Mouse (Mus musculus) kidney, postnatal 0 days (tissue): Measurements from ENCODE around the gene Clca3b. TPM values are rescaled to one million over a fixed set of nuclear protein-coding genes. Genes with fewer than 3 reads are reported as not detected.
A peak's percentile ranks its signal among the peaks of the same experiment; 100 is the strongest.
"Not testable (repeated sequence)": the region's sequence is repeated elsewhere in the genome, so short reads cannot be mapped to it uniquely, and the experiment has no call there.

Experiments
- ATAC-seq: fragments of 200-750 bp; cut with Nextera tagmentation; replicated peaks from 2 replicates; pipeline ENCODE4 v1.8.0; 2017; ENCODE audit warnings: low read depth, moderate number of reproducible peaks, moderate TSS enrichment, moderate library complexity; ENCODE audit not compliant: low FRiP score
- DNase-seq: peaks from one replicate; pipeline ENCODE4 v3.0.0-alpha.2; 2016; ENCODE audit warnings: low spot score
- H3K27ac ChIP-seq: fragments of 300-500 bp; sonication (generic); 2 replicates; pipeline ENCODE4 v1.5.1; 2014; ENCODE audit warnings: mild to moderate bottlenecking
- H3K27me3 ChIP-seq: fragments of 300-500 bp; sonication (generic); 2 replicates; pipeline ENCODE4 v1.6.1; 2014; ENCODE audit warnings: low read length, mixed read lengths; ENCODE audit not compliant: insufficient read depth
- H3K36me3 ChIP-seq: fragments of 300-500 bp; sonication (generic); 2 replicates; pipeline ENCODE4 v1.6.1; 2014; ENCODE audit warnings: low read length, mixed read lengths; ENCODE audit not compliant: insufficient read depth
- H3K4me1 ChIP-seq: fragments of 300-500 bp; sonication (generic); replicated peaks from 2 replicates; pipeline ENCODE4 v1.6.1; 2014; ENCODE audit warnings: antibody characterized with exemption, low read length, mixed read lengths; ENCODE audit not compliant: insufficient read depth
- H3K4me2 ChIP-seq: fragments of 300-500 bp; sonication (generic); 2 replicates; pipeline ENCODE4 v1.6.1; 2014; ENCODE audit warnings: mild to moderate bottlenecking, low read length, moderate library complexity, mixed read lengths
- H3K4me3 ChIP-seq: fragments of 300-500 bp; sonication (generic); replicated peaks from 2 replicates; pipeline ENCODE4 v1.5.1; 2014; ENCODE audit warnings: low read depth, low read length
- H3K9ac ChIP-seq: fragments of 300-500 bp; sonication (generic); 2 replicates; pipeline ENCODE4 v1.6.1; 2014; ENCODE audit warnings: low read depth, low read length
- H3K9me3 ChIP-seq: fragments of 300-500 bp; sonication (generic); replicated peaks from 2 replicates; pipeline ENCODE4 v1.6.1; 2016; ENCODE audit warnings: low read length, inconsistent platforms, mixed read lengths
- CTCF ChIP-seq: IDR thresholded peaks from 2 replicates; pipeline ENCODE4 v1.5.1; 2016; ENCODE audit warnings: antibody characterized with exemption, low read depth, mild to moderate bottlenecking, moderate library complexity
- WGBS: fragments of 180-500 bp; shearing (Covaris S2); extraction: QIAGEN DNeasy Blood & Tissue Kit; methylation state at CpG from one replicate; pipeline ENCODE4 v1.1.7; 2014; 5-methylcytosine and 5-hydroxymethylcytosine counted together
- polyA plus RNA-seq: library from polyadenylated mRNA; unstranded; fragments of >200 nt; fragmentation: Nextera tagmentation; extraction: Ambion mirVana; gene quantifications from 2 replicates; pipeline ENCODE4 v1.2.1, GENCODE M21; 2015

Gene Clca3b
- 0.06 and 0.08 TPM in 2 replicates for polyA plus RNA-seq

DNA sequence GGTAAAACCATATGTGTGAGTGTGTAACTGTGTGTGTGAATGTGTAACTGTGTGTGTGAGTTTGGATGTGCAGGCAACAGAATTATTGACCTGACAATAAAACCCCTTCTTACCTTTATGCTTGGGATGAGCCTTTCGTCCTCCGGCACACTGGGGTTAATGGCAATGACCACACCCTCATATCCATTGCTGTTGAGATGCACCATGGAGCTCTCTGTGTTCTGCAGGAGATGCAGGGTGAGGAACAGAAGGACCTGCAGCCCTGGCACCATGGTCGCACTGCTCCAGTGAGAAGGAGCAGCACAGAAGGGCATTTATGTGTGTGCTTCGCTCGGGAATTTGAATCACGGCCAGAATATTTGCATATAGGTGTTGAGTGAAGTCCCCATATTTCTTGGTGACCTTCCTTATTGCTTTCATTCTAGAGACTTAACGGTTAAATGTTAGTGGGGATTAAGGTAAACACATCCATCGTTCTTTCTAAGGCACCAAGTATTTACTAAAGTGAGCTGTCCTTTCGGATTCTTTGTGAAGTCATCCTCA, at the start of gene Clca3b:
Clca3b (minus strand) TSS at position 344 of the 543 bp plus-strand sequence.
- not testable (repeated sequence) for DNase-seq, H3K4me1 ChIP-seq, H3K27ac ChIP-seq, H3K9ac ChIP-seq, H3K9me3 ChIP-seq, H3K36me3 ChIP-seq, H3K4me2 ChIP-seq, H3K27me3 ChIP-seq, ATAC-seq, H3K4me3 ChIP-seq
- 77% methylated on average over 9 of the region's 9 CpGs for WGBS

DNA sequence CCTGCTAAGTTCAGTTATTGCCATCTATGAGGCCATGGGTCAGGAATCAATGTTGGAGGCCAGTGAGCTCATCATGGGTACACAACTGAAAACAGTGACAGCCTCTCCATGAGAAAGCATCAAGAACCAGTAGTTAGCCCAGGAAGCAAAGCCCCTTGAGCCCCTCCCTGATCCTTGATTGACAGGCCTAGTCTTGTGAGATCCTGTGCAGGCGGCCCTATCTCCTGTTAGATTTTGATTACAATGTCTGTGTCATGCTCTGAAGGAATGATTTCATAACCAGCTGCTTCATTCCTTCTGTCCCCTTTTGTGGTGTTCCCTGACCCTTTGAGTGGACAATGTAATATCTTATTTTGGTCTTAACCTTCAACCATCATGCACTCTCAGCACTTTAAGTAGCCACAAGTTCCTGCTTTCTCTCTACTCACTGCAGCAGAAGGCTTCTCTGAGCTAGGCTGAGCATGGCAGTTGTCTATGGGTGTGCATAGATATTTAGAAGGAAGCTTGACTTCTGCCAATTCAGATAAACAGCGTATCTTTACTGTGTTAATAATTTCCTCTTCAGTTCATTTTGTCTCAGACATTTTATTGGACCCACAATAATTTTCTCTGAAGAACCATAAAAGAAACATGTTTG, 48.0 kb upstream of the Clca3b start:
- Histone ChIP-seq H3K9me3 (no peaks in the 10 kb centered on the region), H3K27ac (no peak overlapping the region), H3K27me3 (no peaks in the 10 kb centered on the region), H3K4me2 (no peak overlapping the region), H3K4me1 (no peaks in the 10 kb centered on the region), H3K9ac (no peak overlapping the region), H3K4me3 (no peak overlapping the region), H3K36me3 (no peaks in the 10 kb centered on the region)
- DNase-seq = no peak
- whole genome bisulfite sequencing = 86% methylated on average over 2 of the region's 2 CpGs
- ATAC-seq = no peak
- no peak for TF ChIP-seq CTCF

DNA sequence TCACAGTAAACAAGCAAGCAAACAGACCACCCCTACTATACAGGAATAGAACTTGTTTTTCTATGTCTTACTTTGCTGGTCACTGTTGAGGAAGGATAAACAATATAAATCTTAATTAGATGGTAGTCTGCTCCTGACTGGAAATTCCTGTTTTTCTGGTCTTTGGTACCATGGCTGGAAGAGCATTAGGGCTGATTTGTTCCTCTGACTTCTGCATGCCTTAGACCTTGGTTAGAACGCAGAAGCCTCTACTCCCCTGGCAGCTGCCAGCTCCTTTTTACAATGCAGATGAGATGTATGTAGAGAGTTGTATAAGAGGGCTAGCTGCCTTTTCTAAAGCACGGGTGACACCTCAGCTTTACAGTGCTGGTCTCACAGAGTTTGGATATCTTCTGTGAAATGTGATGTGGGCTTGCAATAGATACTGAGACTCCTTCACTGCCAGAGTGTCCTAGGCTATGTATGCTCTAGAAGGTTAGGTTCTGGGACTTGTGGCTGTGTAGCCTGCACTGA, 41.1 kb upstream of the Clca3b start:
- H3K9me3 ChIP-seq = no peaks in the 10 kb centered on the region
- H3K36me3 ChIP-seq = no peaks in the 10 kb centered on the region
- no peak; the same call in 1 of the 2 replicates for ATAC-seq
- no peak overlapping the region for H3K9ac ChIP-seq
- peak; percentile 37 for DNase-seq
- TF ChIP-seq CTCF = no peak
- WGBS = 26% methylated on average over 2 of the region's 2 CpGs
- no peaks in the 10 kb centered on the region for H3K27me3 ChIP-seq
- no peaks in the 10 kb centered on the region for H3K4me1 ChIP-seq
- H3K27ac ChIP-seq = no peak overlapping the region
- H3K4me3 ChIP-seq = no peak overlapping the region
- no peak overlapping the region for H3K4me2 ChIP-seq

DNA sequence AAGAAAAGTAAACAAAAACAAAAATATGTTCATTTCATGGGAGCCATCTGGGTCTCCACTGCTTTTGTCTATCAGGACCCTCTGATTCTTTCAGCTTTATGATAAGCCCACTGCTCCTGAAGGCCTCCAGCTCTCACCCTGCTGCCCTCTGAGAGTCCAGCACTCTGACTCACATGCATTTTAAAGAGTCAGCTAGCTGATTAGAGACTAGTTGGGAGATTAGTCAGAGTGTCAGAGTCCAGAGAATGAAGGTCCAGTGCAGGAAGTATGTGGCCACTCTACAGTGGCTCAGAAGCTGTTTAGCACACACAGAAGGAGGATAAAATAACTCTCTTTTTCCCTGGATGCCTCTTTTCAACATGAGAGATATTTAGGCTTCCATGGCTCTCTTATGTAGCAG, 37.8 kb upstream of the Clca3b start:
- H3K4me3 ChIP-seq = no peak overlapping the region
- no peaks in the 10 kb centered on the region for H3K9me3 ChIP-seq
- H3K36me3 ChIP-seq = no peaks in the 10 kb centered on the region
- no peak for ATAC-seq
- no peaks in the 10 kb centered on the region for H3K27me3 ChIP-seq
- DNase-seq = no peak
- H3K27ac ChIP-seq = no peak overlapping the region
- H3K4me2 ChIP-seq = no peak overlapping the region
- H3K4me1 ChIP-seq = no peaks in the 10 kb centered on the region
- TF ChIP-seq CTCF = no peak
- no peak overlapping the region for H3K9ac ChIP-seq

DNA sequence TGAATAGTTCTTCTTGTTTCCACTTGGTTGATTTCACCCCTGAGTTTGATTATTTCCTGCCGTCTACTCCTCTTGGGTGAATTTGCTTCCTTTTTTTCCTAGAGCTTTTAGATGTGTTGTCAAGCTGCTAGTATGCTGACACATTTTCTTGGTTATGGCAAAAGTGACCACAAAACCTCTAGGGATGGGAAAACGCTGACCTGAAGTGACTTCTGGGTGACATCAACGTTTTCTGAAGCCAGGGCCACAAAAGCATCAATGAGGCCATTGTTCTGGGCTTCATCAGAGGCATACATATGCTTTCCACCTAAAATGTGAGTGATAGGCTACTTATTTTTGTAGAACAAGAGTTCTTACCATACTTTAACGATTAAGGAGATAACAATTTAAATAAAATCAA, 22.9 kb upstream of the Clca3b start:
- H3K4me2 ChIP-seq, H3K27me3 ChIP-seq, H3K27ac ChIP-seq, H3K9me3 ChIP-seq, DNase-seq, H3K36me3 ChIP-seq, H3K4me1 ChIP-seq, H3K4me3 ChIP-seq, H3K9ac ChIP-seq, ATAC-seq: not testable (repeated sequence)
- WGBS = 67% methylated on average over 3 of the region's 4 CpGs

DNA sequence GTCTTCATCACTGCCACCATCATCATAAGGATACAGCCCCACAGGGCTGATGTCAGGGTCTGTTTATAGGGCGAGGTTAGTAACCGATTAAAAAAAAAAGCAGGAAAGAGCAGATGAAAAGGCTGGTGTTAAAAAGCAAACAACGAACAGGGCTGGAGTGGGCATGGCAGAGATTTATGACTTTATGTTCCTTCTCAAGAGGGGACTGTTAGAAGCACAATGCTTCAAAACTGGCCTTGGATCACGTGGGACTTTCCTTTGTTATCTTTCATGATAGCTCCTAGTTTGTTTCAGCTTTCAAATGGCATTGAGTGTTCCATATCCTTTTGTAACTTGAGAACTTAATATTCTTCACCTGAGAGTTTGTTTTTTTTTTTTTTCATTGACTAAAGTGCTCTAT, 427 bp upstream of the Clca3b start:
- Histone ChIP-seq H3K9ac (no peak overlapping the region), H3K4me1 (no peaks in the 10 kb centered on the region), H3K4me2 (no peak overlapping the region), H3K4me3 (no peak overlapping the region), H3K36me3 (no peaks in the 10 kb centered on the region), H3K27me3 (no peaks in the 10 kb centered on the region), H3K9me3 (no peaks in the 10 kb centered on the region), H3K27ac (no peak overlapping the region)
- DNase-seq (no peak), ATAC-seq (no peak)
- 10% methylated on average over 4 of the region's 4 CpGs for WGBS
- TF ChIP-seq CTCF = no peak
